Mouse (Mus musculus): ENCODE measurements at regions not wholly inside any gene's neighbourhood (a gene's known extent, or its start where the extent isn't known, plus 50 kb on each side); places are given as distances from the start of the nearest gene placed in this dataset.
A peak's percentile ranks its signal among the peaks of the same experiment; 100 is the strongest.

DNA sequence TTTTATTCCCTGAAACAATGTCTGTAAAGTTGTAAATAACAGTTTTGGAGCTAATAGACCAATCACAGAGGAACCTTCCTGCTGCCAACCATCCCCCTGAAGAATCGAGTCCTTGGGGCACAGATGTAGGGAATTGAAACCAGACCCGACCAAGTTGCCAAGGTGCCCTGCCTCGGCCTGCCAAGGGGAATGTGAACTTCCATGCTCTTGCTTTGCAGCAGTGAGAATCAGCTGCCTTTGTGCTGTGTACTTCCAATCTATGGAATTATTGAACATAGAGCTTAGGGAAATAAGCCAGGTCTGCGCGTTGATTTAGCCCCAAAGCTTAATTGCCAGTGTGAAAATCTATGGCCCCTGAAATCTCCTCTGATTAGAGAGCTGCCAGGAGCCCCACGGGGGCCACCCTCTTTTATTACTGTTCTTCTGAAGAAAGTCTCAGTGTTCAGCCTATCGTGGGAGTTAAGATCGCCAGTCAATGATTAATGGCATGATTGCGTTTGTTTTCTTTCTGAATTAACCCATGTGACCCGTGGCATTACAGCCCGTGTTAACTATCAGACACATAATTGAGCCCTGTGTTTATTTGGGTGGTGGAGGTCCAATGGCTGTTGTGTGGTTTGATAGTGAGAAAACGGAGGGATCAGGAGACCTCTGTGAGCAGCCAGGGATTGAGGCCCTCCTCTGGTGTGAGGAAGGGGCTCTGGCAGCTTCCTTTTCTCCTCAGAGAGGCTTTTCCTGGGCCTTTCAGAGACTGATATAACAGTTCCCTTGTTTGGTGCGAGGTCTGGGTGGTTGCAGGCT, 266.9 kb downstream of the Tbc1d1 start:
- Histone ChIP-seq H3K27ac (ENCODE audit: low read depth, low read length) (peak overlapping the region; percentile 59), H3K4me2 (ENCODE audit: low read depth, low read length, severe bottlenecking) (no peak overlapping the region), H3K4me1 (replicated peaks; ENCODE audit: control insufficient read depth, insufficient read depth, low read length) (peaks cover 5% of the 10 kb centered on the region; the same call in 1 of the 2 replicates), H3K4me3 (ENCODE audit: low read depth, low read length) (no peak overlapping the region), H3K36me3 (ENCODE audit: control insufficient read depth, insufficient read depth, low read length) (no peaks in the 10 kb centered on the region), H3K9ac (ENCODE audit: low read length) (no peak overlapping the region; the same call in 1 of the 2 replicates), H3K9me3 (ENCODE audit: control insufficient read depth, low read length) (peaks cover 3% of the 10 kb centered on the region), H3K27me3 (ENCODE audit: control insufficient read depth, insufficient read depth, low read length) (no peaks in the 10 kb centered on the region)
- ATAC-seq (replicated peaks; ENCODE audit: low FRiP score) (peak; percentile 89), DNase-seq (ENCODE audit: low spot score) (peak; percentile 62)
- WGBS = 27% methylated on average over 13 of the region's 13 CpGs

DNA sequence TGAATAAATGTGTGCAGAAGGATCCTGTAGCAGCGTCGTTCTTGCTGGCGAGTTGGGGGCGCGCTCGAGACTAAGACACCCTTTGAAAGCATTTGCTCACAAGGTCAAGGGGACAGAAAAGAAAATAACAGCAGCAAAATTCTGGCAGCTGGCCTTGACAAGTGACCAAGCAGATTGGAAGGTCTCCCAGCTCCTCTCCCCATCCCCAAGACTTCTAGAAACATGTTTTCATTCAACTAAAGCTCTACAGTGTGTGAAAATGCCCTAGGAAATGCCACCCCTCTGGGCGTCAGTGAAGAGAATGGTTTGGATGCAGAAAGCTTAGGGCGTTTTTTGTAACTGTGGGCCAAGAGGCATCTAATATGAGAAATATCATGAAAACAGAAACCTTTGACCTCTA, 272.7 kb downstream of the Tbc1d1 start:
- Histone ChIP-seq H3K9me3 (ENCODE audit: control insufficient read depth, low read length) (peaks cover 3% of the 10 kb centered on the region), H3K4me2 (ENCODE audit: low read depth, low read length, severe bottlenecking) (no peak overlapping the region), H3K4me3 (ENCODE audit: low read depth, low read length) (no peak overlapping the region), H3K4me1 (replicated peaks; ENCODE audit: control insufficient read depth, insufficient read depth, low read length) (no peaks in the 10 kb centered on the region), H3K36me3 (ENCODE audit: control insufficient read depth, insufficient read depth, low read length) (no peaks in the 10 kb centered on the region), H3K27me3 (ENCODE audit: control insufficient read depth, insufficient read depth, low read length) (no peaks in the 10 kb centered on the region), H3K27ac (ENCODE audit: low read depth, low read length) (no peak overlapping the region), H3K9ac (ENCODE audit: low read length) (no peak overlapping the region)
- ATAC-seq (replicated peaks; ENCODE audit: low FRiP score) (no peak), DNase-seq (ENCODE audit: low spot score) (no peak)
- WGBS = 94% methylated on average over 8 of the region's 8 CpGs

DNA sequence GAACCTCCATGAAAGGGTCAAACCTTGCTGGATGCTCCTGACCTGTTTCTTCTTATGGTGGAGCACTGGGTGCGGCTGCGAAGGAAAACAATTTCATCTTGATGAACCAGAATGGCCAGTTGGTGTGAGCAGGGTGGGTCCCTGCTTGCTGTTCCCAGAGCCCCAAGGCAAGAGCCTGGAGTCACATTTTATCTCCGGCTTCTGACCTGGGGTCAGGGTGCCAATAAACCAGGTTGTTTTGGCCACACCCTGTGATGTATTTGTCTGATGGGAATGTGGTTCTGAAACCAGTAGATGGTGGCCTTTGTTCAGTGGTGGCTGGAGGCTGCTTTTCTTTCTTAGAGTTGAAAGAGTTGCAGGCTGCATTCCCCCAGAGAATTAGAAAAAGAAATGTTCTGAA, 274.4 kb downstream of the Tbc1d1 start:
- H3K36me3 ChIP-seq (ENCODE audit: control insufficient read depth, insufficient read depth, low read length) = no peaks in the 10 kb centered on the region
- H3K27ac ChIP-seq (ENCODE audit: low read depth, low read length) = no peak overlapping the region
- H3K4me1 ChIP-seq (replicated peaks; ENCODE audit: control insufficient read depth, insufficient read depth, low read length) = no peaks in the 10 kb centered on the region
- 85% methylated on average over 3 of the region's 3 CpGs for WGBS
- DNase-seq (ENCODE audit: low spot score) (no peak), ATAC-seq (replicated peaks; ENCODE audit: low FRiP score) (no peak)
- H3K27me3 ChIP-seq (ENCODE audit: control insufficient read depth, insufficient read depth, low read length) = no peaks in the 10 kb centered on the region
- no peak overlapping the region for H3K9ac ChIP-seq (ENCODE audit: low read length)
- no peak overlapping the region for H3K4me2 ChIP-seq (ENCODE audit: low read depth, low read length, severe bottlenecking)
- no peak overlapping the region for H3K4me3 ChIP-seq (ENCODE audit: low read depth, low read length)
- H3K9me3 ChIP-seq (ENCODE audit: control insufficient read depth, low read length) = peaks cover 3% of the 10 kb centered on the region

DNA sequence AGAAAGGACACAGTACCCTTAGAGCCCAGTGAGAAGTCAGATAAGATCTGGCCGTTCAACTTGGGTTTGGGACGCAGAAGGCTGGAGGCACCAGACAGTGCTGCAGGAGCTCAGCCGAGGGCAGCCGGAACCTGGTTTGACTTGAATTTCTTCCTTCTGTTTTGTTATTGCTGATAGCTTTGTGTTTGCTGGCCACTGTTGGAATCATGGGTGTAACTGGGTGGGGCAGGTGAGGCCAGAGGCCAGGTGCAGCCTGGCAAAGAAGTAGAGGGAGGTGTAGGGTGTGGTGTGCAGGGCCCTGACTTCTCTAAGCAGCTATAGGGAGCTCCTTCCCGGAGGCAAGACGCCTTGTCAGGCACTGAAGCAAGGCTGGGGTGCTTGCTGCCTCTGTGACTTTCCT, 275.5 kb downstream of the Tbc1d1 start:
- Histone ChIP-seq H3K36me3 (ENCODE audit: control insufficient read depth, insufficient read depth, low read length) (no peaks in the 10 kb centered on the region), H3K9me3 (ENCODE audit: control insufficient read depth, low read length) (no peaks in the 10 kb centered on the region), H3K4me1 (replicated peaks; ENCODE audit: control insufficient read depth, insufficient read depth, low read length) (no peaks in the 10 kb centered on the region), H3K27me3 (ENCODE audit: control insufficient read depth, insufficient read depth, low read length) (no peaks in the 10 kb centered on the region), H3K4me3 (ENCODE audit: low read depth, low read length) (no peak overlapping the region), H3K9ac (ENCODE audit: low read length) (no peak overlapping the region), H3K4me2 (ENCODE audit: low read depth, low read length, severe bottlenecking) (no peak overlapping the region), H3K27ac (ENCODE audit: low read depth, low read length) (no peak overlapping the region)
- WGBS = 91% methylated on average over 6 of the region's 6 CpGs
- no peak for DNase-seq (ENCODE audit: low spot score)
- ATAC-seq (replicated peaks; ENCODE audit: low FRiP score) = no peak

DNA sequence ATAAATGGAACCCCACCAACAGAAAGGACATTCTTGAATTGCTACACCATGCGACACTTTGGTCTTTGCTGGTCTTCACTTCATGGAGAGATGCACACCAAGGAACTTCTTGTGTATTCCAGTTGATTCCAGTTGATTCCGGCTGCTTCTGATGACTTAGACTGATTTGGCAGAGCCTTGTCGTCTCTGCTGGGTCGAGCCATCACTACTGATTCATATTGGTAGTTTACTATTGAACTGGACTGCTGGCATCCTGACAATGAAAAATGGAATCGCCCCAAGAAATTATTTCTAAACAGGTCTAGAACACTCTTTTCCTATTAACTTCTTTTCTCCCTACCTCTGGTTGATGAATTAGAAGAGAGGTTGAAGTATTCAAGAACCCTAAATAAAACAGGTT, 277.7 kb downstream of the Tbc1d1 start:
- H3K4me3 ChIP-seq (ENCODE audit: low read depth, low read length) = no peak overlapping the region
- no peaks in the 10 kb centered on the region for H3K27me3 ChIP-seq (ENCODE audit: control insufficient read depth, insufficient read depth, low read length)
- no peak overlapping the region for H3K9ac ChIP-seq (ENCODE audit: low read length)
- no peaks in the 10 kb centered on the region for H3K9me3 ChIP-seq (ENCODE audit: control insufficient read depth, low read length)
- no peak overlapping the region for H3K4me2 ChIP-seq (ENCODE audit: low read depth, low read length, severe bottlenecking)
- no peak overlapping the region for H3K27ac ChIP-seq (ENCODE audit: low read depth, low read length)
- WGBS = 94% methylated on average over 5 of the region's 5 CpGs
- no peaks in the 10 kb centered on the region for H3K4me1 ChIP-seq (replicated peaks; ENCODE audit: control insufficient read depth, insufficient read depth, low read length)
- no peaks in the 10 kb centered on the region for H3K36me3 ChIP-seq (ENCODE audit: control insufficient read depth, insufficient read depth, low read length)
- ATAC-seq (replicated peaks; ENCODE audit: low FRiP score) (no peak), DNase-seq (ENCODE audit: low spot score) (no peak)

DNA sequence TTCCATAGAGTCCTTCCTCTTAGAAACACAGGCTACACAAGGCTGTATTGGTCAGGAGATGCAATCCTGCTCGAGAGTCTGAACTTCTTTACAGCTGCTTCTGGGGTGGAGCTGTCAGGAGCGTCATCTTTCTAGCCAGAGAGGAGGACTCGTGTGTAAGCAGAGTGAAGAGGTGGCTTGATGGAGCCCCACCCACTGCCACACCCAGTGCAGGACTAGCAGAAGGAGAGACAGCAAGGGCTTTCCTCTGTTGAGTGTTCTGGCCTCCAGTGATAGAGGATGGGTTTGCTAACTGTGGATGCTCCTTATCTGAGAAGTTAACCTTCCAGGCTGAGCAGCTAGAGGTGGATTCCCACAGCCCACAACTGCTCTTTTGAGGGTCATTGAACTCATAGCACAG, 279.4 kb downstream of the Tbc1d1 start:
- ATAC-seq (replicated peaks; ENCODE audit: low FRiP score) (no peak), DNase-seq (ENCODE audit: low spot score) (no peak)
- 74% methylated on average over 3 of the region's 3 CpGs for WGBS
- Histone ChIP-seq H3K36me3 (ENCODE audit: control insufficient read depth, insufficient read depth, low read length) (no peaks in the 10 kb centered on the region), H3K27me3 (ENCODE audit: control insufficient read depth, insufficient read depth, low read length) (no peaks in the 10 kb centered on the region), H3K4me3 (ENCODE audit: low read depth, low read length) (no peak overlapping the region), H3K27ac (ENCODE audit: low read depth, low read length) (no peak overlapping the region), H3K4me1 (replicated peaks; ENCODE audit: control insufficient read depth, insufficient read depth, low read length) (no peaks in the 10 kb centered on the region), H3K4me2 (ENCODE audit: low read depth, low read length, severe bottlenecking) (no peak overlapping the region), H3K9me3 (ENCODE audit: control insufficient read depth, low read length) (no peaks in the 10 kb centered on the region), H3K9ac (ENCODE audit: low read length) (no peak overlapping the region)

DNA sequence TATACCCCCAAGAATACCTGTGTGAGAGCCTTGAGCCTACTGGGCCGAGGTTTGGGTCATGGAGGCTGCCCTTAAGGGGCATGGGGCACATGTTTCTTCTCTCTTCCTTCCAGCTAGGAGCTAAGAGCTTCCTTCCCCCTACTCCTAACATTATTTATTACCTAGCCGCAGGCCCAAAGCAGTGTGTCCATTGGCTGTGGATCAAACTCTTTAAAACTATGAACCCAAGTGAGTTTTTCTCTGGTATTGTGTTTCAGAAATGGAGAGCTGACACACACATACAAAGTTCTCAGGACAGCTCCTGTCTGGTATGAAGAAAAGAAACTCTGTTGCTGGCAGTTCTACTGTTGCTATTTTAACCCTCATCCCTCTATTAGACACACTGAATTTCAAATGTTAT, 279.9 kb downstream of the Tbc1d1 start:
- WGBS = 85% methylated on average over 2 of the region's 2 CpGs
- no peaks in the 10 kb centered on the region for H3K27me3 ChIP-seq (ENCODE audit: control insufficient read depth, insufficient read depth, low read length)
- no peaks in the 10 kb centered on the region for H3K4me1 ChIP-seq (replicated peaks; ENCODE audit: control insufficient read depth, insufficient read depth, low read length)
- DNase-seq (ENCODE audit: low spot score) (no peak), ATAC-seq (replicated peaks; ENCODE audit: low FRiP score) (no peak)
- no peak overlapping the region for H3K4me2 ChIP-seq (ENCODE audit: low read depth, low read length, severe bottlenecking)
- H3K27ac ChIP-seq (ENCODE audit: low read depth, low read length) = no peak overlapping the region
- no peak overlapping the region for H3K9ac ChIP-seq (ENCODE audit: low read length)
- no peak overlapping the region for H3K4me3 ChIP-seq (ENCODE audit: low read depth, low read length)
- no peaks in the 10 kb centered on the region for H3K9me3 ChIP-seq (ENCODE audit: control insufficient read depth, low read length)
- H3K36me3 ChIP-seq (ENCODE audit: control insufficient read depth, insufficient read depth, low read length) = no peaks in the 10 kb centered on the region

DNA sequence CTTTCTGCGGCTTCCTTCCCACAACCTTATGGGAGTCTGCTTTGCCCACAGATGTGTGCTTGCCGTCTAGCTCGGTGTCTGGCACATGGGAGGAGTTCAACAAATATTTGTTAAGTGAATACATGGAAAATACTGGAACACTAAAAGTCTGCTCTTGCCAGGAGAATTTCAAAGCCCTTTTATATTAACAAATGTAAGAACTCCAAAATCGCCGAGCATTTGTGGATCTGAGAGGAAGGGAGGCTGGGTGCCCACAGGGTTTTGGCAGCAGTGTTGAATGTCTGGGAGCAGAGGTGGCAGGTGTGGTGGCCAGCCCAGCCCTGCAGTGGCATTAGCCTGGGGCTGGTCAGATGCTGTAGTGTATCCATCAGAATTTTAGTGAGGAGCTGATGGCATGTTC, 281.6 kb downstream of the Tbc1d1 start:
- ATAC-seq (replicated peaks; ENCODE audit: low FRiP score) (no peak), DNase-seq (ENCODE audit: low spot score) (no peak)
- Histone ChIP-seq H3K4me1 (replicated peaks; ENCODE audit: control insufficient read depth, insufficient read depth, low read length) (no peaks in the 10 kb centered on the region), H3K9me3 (ENCODE audit: control insufficient read depth, low read length) (no peaks in the 10 kb centered on the region), H3K27me3 (ENCODE audit: control insufficient read depth, insufficient read depth, low read length) (no peaks in the 10 kb centered on the region), H3K9ac (ENCODE audit: low read length) (no peak overlapping the region), H3K36me3 (ENCODE audit: control insufficient read depth, insufficient read depth, low read length) (no peaks in the 10 kb centered on the region), H3K27ac (ENCODE audit: low read depth, low read length) (no peak overlapping the region), H3K4me3 (ENCODE audit: low read depth, low read length) (no peak overlapping the region), H3K4me2 (ENCODE audit: low read depth, low read length, severe bottlenecking) (no peak overlapping the region)
- WGBS = 93% methylated on average over 5 of the region's 5 CpGs

DNA sequence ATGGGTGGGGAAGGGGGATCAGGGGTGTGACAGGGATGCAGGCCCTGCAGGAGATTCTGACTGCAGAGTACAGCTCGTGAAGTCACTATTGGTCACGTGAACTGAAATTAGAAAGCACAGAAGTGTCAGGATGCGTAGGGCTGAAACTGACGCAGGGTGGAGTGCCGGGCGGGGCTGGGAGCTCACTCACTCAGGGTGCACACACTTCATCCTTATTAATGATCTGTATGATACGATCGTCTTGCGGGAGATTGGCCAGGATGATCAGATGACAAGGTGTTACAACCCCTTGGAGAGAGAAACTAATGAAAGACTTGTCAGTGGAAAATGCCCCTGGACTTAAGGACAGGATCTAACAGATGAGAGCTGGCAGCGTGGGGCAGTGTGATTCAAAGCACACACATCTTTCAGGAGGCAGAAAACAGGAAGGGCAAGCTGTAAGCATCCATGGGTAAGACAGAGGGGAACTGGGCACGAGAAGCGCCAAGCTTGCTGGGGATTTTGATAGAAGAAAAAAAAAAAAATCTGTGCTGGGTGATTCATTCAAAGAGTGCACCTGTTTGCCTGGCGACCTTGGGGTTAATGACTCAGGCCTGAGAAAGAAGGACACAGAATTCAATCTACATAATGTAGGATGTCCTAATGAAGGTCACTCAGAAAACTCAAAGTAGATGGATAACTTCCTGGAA, 282.5 kb downstream of the Tbc1d1 start:
- no peak for DNase-seq (ENCODE audit: low spot score)
- H3K4me3 ChIP-seq (ENCODE audit: low read depth, low read length) = no peak overlapping the region
- H3K36me3 ChIP-seq (ENCODE audit: control insufficient read depth, insufficient read depth, low read length) = no peaks in the 10 kb centered on the region

More for the DNA sequence above, 282.5 kb downstream of the Tbc1d1 start:
- H3K9ac ChIP-seq (ENCODE audit: low read length) = no peak overlapping the region
- WGBS = 79% methylated on average over 13 of the region's 13 CpGs
- H3K27me3 ChIP-seq (ENCODE audit: control insufficient read depth, insufficient read depth, low read length) = no peaks in the 10 kb centered on the region
- H3K27ac ChIP-seq (ENCODE audit: low read depth, low read length) = no peak overlapping the region
- no peaks in the 10 kb centered on the region for H3K4me1 ChIP-seq (replicated peaks; ENCODE audit: control insufficient read depth, insufficient read depth, low read length)
- no peak overlapping the region for H3K4me2 ChIP-seq (ENCODE audit: low read depth, low read length, severe bottlenecking)
- no peaks in the 10 kb centered on the region for H3K9me3 ChIP-seq (ENCODE audit: control insufficient read depth, low read length)
- ATAC-seq (replicated peaks; ENCODE audit: low FRiP score) = no peak

Data from forebrain, embryonic 11.5 days (tissue).